Mouse (Mus musculus) small intestine, adult 2 months (tissue): ENCODE measurements around the gene Ppp1r18.

Source experiments
- CTCF ChIP-seq: fragments of 200-500 bp; IDR thresholded peaks from 2 replicates; pipeline ENCODE4 v1.5.1; 2012; ENCODE audit warnings: low read depth, mild to moderate bottlenecking, control low read depth, inconsistent platforms, low read length, moderate library complexity, mixed read lengths; ENCODE audit not compliant: insufficient replicate concordance, insufficient read length; ENCODE audit errors: extremely low read depth
- POLR2A ChIP-seq: fragments of 200-500 bp; IDR thresholded peaks from 2 replicates; pipeline ENCODE4 v1.6.1; 2012; ENCODE audit warnings: low read depth, mild to moderate bottlenecking, control low read depth, inconsistent platforms, low read length, moderate library complexity

DNA sequence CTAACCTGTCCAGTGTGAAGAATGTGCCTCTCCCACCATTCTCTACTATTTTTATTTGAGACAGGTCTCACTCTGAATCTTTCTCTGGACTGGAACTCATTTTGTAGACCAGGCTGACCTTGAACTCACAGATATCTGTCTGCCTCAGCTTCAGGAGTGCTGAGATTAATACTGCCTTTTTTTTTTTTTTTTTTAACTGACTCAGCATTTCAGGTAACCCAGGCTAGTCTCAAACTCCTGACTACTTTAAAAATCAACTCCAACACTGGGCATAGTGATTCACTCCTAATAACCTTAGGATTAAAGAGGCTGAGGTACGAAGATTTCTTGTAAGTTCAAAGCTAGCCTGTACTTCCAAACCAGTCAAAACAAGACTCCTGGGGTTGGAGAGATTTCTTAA is 40.2 kb downstream of the Ppp1r18 start:
- TF ChIP-seq POLR2A (no peak), CTCF (no peak)
